Mouse (Mus musculus) hindbrain, postnatal 0 days (tissue): ENCODE results near the gene D1Pas1. TPM values are rescaled to one million over a fixed set of nuclear protein-coding genes. Genes with fewer than 3 reads are reported as not detected.
A peak's percentile ranks its signal among the peaks of the same experiment; 100 is the strongest.

Experiments
- ATAC-seq: fragments of 200-750 bp; cut with Nextera tagmentation; 2 replicates; pipeline ENCODE4 v1.8.0; 2017; ENCODE audit warnings: mild to moderate bottlenecking, moderate TSS enrichment, moderate library complexity
- DNase-seq: peaks from one replicate; pipeline ENCODE4 v3.0.0-alpha.2; 2015; ENCODE audit warnings: low spot score
- H3K27ac ChIP-seq: fragments of 300-500 bp; sonication (generic); 2 replicates; pipeline ENCODE4 v1.5.1; 2014; ENCODE audit warnings: mild to moderate bottlenecking
- H3K27me3 ChIP-seq: fragments of 300-500 bp; sonication (generic); 2 replicates; pipeline ENCODE4 v1.6.1; 2014; ENCODE audit warnings: low read length, mixed read lengths; ENCODE audit not compliant: insufficient read depth
- H3K36me3 ChIP-seq: fragments of 300-500 bp; sonication (generic); 2 replicates; pipeline ENCODE4 v1.6.1; 2014; ENCODE audit warnings: low read length, mixed read lengths; ENCODE audit not compliant: insufficient read depth
- H3K4me1 ChIP-seq: fragments of 300-500 bp; sonication (generic); 2 replicates; pipeline ENCODE4 v1.6.1; 2014; ENCODE audit warnings: antibody characterized with exemption, low read length, mixed read lengths; ENCODE audit not compliant: insufficient read depth
- H3K4me2 ChIP-seq: fragments of 300-500 bp; sonication (generic); 2 replicates; pipeline ENCODE4 v1.6.1; 2014; ENCODE audit warnings: low read depth, mild to moderate bottlenecking, low read length, moderate library complexity, mixed read lengths
- H3K4me3 ChIP-seq: fragments of 300-500 bp; sonication (generic); 2 replicates; pipeline ENCODE4 v1.5.1; 2014; ENCODE audit warnings: low read length
- H3K9ac ChIP-seq: fragments of 300-500 bp; sonication (generic); replicated peaks from 2 replicates; pipeline ENCODE4 v1.6.1; 2014; ENCODE audit warnings: mild to moderate bottlenecking, low read length, moderate library complexity, mixed read lengths
- H3K9me3 ChIP-seq: fragments of 300-500 bp; sonication (generic); 2 replicates; pipeline ENCODE4 v1.6.1; 2016; ENCODE audit warnings: low read length, mixed read lengths
- CTCF ChIP-seq: IDR thresholded peaks from 2 replicates; pipeline ENCODE4 v1.5.1; 2016; ENCODE audit warnings: antibody characterized with exemption, control low read depth, low read depth
- WGBS: fragments of 180-500 bp; shearing (Covaris S2); extraction: QIAGEN DNeasy Blood & Tissue Kit; methylation state at CpG from one replicate; pipeline ENCODE4 v1.1.7; 2014; 5-methylcytosine and 5-hydroxymethylcytosine counted together
- polyA plus RNA-seq: library from polyadenylated mRNA; unstranded; fragments of >200 nt; fragmentation: Nextera tagmentation; extraction: Ambion mirVana; gene quantifications from 2 replicates; pipeline ENCODE4 v1.2.1, GENCODE M21; 2015
- total RNA-seq: library from RNA; depleted of rRNA; stranded (reverse); fragments of >200 nt; gene quantifications from 2 replicates; pipeline ENCODE4 v1.2.3, GENCODE M21; 2014

The D1Pas1 gene
- total and polyA plus RNA-seq, 2 experiments from 2014 or later = not detected

DNA sequence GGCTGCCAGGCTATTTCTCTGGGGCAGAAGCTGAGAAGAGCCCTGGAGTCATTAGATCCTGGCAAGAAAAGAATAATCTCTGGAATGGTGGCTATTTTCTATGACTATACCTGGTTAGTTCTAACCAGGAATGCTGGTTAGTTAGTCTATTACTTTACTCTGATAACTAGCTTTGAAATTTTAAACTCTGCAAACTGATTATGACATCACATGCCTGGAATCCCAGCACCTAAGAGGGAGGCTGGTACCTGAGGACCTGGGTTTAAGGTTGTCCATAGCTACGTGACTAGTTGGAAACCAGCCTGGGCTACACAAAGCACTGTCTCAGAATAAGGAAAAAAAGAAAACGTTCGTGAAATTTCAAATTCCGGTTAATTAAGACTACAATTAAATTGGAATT, 39.7 kb upstream of the D1Pas1 start:
- TF ChIP-seq CTCF = no peak
- WGBS = 67% methylated on average over 4 of the region's 4 CpGs
- no peak for DNase-seq
- Histone ChIP-seq H3K4me2 (no peak overlapping the region), H3K27me3 (no peaks in the 10 kb centered on the region), H3K4me1 (peaks cover 3% of the 10 kb centered on the region; the same call in 1 of the 2 replicates), H3K27ac (no peak overlapping the region), H3K36me3 (no peaks in the 10 kb centered on the region), H3K9me3 (no peaks in the 10 kb centered on the region), H3K9ac (no peak overlapping the region), H3K4me3 (no peak overlapping the region)
- no peak for ATAC-seq

DNA sequence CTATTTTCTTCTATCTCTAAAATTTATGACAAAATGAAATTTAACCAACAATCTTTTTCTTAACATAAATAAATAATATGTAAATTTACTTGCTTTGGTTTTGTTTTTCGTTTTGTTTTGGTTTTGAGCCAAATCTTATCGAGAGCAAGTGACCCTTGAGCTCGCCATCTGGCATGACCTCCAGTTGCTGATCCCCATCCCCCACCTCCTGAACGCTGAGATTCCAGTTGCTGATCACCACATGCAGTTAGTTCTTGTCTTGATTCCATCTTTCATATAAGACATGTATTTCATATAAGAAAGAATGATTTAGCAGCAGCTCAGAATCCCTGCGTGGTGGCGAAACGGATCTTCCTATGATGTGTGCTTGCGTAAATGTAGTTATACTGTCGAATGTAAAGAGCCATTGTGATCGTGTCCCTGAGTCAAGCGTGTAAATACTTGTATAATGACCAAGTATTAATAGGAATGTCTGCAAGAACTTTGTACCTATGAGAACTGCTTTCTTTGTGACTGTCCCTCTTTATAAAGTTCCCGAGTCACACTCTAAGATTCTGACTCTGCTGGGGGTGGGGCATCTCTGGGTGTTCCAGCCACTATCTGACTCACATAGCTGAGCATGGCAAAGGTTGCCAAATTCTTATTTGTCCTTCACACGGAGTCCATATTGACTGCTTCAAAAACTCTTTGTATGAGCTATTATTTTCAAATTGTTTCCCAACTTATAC, 36.9 kb upstream of the D1Pas1 start:
- H3K27me3 ChIP-seq = no peaks in the 10 kb centered on the region
- no peak overlapping the region for H3K9ac ChIP-seq
- ATAC-seq (no peak), DNase-seq (peak; percentile 17)
- TF ChIP-seq CTCF = no peak
- 74% methylated on average over 13 of the region's 13 CpGs for WGBS
- H3K4me1 ChIP-seq = peaks cover 2% of the 10 kb centered on the region; the same call in 1 of the 2 replicates
- no peak overlapping the region for H3K27ac ChIP-seq
- H3K9me3 ChIP-seq = no peaks in the 10 kb centered on the region
- H3K4me3 ChIP-seq = no peak overlapping the region
- no peaks in the 10 kb centered on the region for H3K36me3 ChIP-seq
- no peak overlapping the region for H3K4me2 ChIP-seq

DNA sequence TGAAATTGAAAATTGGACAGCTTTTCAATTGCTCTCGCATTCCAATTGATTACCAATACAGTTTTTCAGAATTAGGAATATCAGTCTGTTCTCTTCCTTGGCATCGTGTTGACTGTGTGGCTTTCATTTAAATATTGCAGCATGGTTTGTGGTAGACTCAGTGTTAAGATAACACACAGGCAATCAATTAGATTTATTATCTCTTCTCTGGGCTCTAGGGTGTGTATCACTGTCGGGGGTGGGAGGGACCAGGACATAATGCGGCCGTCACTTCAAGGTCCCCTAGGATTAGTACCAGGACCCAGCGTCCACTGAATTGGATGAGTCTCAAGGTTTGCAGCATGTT, 36.4 kb upstream of the D1Pas1 start:
- Histone ChIP-seq H3K27me3 (no peaks in the 10 kb centered on the region), H3K27ac (no peak overlapping the region), H3K9me3 (no peaks in the 10 kb centered on the region), H3K4me1 (no peaks in the 10 kb centered on the region), H3K4me2 (no peak overlapping the region), H3K4me3 (no peak overlapping the region), H3K9ac (no peak overlapping the region), H3K36me3 (no peaks in the 10 kb centered on the region)
- ATAC-seq (no peak), DNase-seq (no peak)
- WGBS = 84% methylated on average over 6 of the region's 6 CpGs
- TF ChIP-seq CTCF = no peak

DNA sequence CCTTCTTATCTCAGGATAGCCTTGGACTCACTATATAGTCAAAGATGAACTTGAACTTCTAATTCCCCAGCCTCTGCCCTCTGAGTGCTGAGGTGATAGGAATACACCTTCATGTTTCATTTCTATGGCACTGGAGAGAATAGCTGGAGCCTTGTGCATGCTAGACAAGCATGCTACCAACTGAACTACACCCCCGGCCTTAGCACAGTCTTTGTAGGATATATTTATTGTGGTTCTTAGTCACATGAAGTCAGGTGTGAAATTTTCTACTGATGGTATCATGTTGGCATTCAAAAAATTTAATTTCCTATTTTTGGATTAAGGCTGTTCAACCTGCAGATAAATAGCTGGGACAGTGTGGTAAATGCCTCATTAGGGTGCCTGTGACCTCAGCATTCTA, 33.0 kb upstream of the D1Pas1 start:
- 95% methylated on average over 1 of the region's 1 CpGs for WGBS
- no peak for ATAC-seq

DNA sequence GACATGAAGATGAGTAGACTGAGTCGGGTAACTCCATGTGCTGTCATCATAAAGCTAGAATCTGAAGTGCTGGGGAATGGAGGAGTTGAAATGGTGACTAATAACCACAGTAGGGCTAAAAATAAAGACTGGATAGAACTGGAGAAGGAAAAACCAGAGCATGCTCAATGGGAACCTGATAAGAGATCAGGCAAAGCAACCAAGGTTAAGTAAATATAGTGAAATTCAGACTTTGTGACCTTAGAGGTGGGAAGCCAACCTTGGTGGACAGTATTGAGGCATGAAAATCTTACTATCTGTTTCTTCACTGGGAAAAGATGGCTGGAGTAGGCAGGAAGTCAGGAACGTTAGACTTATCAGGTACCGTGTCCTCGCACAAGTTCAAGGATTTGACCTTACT, 14.8 kb upstream of the D1Pas1 start:
- Histone ChIP-seq H3K27ac (no peak overlapping the region), H3K36me3 (no peaks in the 10 kb centered on the region), H3K27me3 (no peaks in the 10 kb centered on the region), H3K4me3 (no peak overlapping the region), H3K9ac (no peak overlapping the region), H3K9me3 (no peaks in the 10 kb centered on the region), H3K4me1 (no peaks in the 10 kb centered on the region), H3K4me2 (no peak overlapping the region)
- TF ChIP-seq CTCF = no peak
- no peak for DNase-seq
- 84% methylated on average over 4 of the region's 4 CpGs for WGBS
- ATAC-seq = no peak

More for the DNA sequence above, 33.0 kb upstream of the D1Pas1 start:
- no peak for TF ChIP-seq CTCF
- Histone ChIP-seq H3K9ac (no peak overlapping the region), H3K9me3 (no peaks in the 10 kb centered on the region), H3K4me1 (no peaks in the 10 kb centered on the region), H3K27ac (no peak overlapping the region), H3K4me2 (no peak overlapping the region), H3K27me3 (no peaks in the 10 kb centered on the region), H3K36me3 (no peaks in the 10 kb centered on the region), H3K4me3 (no peak overlapping the region)
- DNase-seq = no peak

DNA sequence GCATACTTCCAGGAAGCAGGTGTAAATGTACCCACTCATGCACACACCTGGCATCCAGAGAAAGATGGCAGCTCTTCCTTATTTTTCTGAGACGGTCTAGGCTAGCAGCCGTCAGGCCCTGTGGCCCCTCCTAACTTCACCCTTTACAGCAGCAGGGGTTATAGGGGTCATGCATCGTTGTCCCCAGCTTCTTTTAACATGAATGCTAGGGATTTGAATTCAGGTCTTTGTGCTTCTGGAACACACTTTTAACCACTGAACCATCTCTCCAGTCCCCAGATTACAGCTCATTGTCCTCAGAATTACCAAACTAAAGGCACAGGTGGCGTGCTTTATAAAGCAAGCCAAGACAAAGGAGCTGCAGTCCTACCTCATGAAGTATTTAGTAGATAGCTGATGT, 12.6 kb upstream of the D1Pas1 start:
- 81% methylated on average over 4 of the region's 4 CpGs for WGBS
- Histone ChIP-seq H3K27ac (no peak overlapping the region), H3K36me3 (no peaks in the 10 kb centered on the region), H3K27me3 (no peaks in the 10 kb centered on the region), H3K4me3 (no peak overlapping the region), H3K9me3 (no peaks in the 10 kb centered on the region), H3K9ac (no peak overlapping the region), H3K4me1 (no peaks in the 10 kb centered on the region), H3K4me2 (no peak overlapping the region)
- DNase-seq (no peak), ATAC-seq (no peak)
- no peak for TF ChIP-seq CTCF

DNA sequence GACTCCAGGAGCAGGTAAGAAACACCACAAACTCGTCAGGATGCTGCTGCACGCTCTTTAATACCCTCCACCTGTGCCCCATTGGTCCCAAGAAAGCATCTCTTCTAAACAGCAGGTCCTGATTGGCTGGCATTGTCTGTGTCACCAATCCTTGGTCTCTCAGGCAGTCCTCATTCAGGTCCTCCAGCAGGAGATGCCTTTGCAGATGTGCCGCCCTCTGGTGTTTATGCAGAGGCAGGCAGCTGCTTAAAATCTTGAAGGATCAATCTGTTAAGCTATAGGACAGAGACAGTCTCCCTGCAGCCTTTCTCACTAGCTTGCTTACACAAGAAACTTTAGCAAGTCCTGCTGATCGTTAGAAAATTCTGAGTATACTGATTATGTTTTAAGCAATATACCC, 7.8 kb upstream of the D1Pas1 start:
- no peak for ATAC-seq
- no peaks in the 10 kb centered on the region for H3K36me3 ChIP-seq
- no peak overlapping the region for H3K4me2 ChIP-seq
- no peak overlapping the region for H3K4me3 ChIP-seq
- H3K27me3 ChIP-seq = no peaks in the 10 kb centered on the region
- peak; percentile 37; the same call in 1 of the 2 replicates for TF ChIP-seq CTCF
- 54% methylated on average over 4 of the region's 4 CpGs for WGBS
- H3K9ac ChIP-seq = no peak overlapping the region
- H3K9me3 ChIP-seq = no peaks in the 10 kb centered on the region
- no peaks in the 10 kb centered on the region for H3K4me1 ChIP-seq
- DNase-seq = no peak
- H3K27ac ChIP-seq = no peak overlapping the region
